ENCODE assay signal across 8 mouse cellular contexts in the genomic region with DNA sequence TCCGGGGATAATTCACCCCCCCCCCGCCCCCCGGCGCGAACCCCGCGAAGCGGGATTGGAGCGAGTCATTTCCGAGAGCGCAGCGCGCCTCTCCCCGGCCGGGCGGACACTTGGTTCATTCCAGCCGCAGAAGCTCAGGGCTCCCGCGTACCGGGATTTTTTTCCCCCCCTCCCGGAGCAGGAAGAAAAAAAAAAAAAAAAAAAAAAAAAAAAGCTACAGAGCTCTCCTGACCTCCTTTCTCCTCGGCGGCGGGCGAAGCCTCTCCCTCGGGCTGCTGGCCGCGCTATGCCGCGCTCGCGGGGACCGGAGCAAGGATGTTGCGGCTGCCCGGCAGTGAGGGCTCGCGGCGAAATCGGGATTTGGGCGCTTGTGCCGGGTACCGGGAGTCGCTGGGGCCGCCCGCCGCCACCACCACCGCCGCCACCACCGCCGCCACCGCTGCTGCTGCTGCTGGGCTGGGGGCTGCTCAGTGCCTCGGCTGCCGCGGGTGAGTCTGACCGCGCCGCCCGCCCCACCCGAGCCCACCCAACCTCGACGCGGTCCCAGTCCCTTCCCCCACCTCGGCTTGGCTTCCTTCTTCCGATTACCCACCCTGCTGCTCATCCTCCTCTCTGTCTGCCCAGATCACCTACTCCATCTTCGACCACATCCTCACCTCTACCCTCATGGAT. TPM values are rescaled to one million over a fixed set of nuclear protein-coding genes. Genes with fewer than 3 reads are reported as not detected.
DNase-seq lines count a peak whose midpoint lies in the region; ATAC-seq and TF ChIP-seq lines count a peak whose summit lies in the region.

Gene Csmd2 (plus strand): TSS at position 74 of the 672 bp plus-strand sequence.

- 1% methylated on average over 48 of the region's 65 CpGs for WGBS in embryonic facial prominence, embryonic 15.5 days
- under 1% methylated on average over 55 of the region's 65 CpGs for WGBS in midbrain, embryonic 16.5 days

- intact Hi-C loops in gastrocnemius, adult 2 months (cut with DNase I): no loop called here
- intact Hi-C loops in gastrocnemius, postnatal 14 days (cut with DNase I; ENCODE audit: low total_unique reads): no loop called here

- ATAC-seq in embryonic facial prominence, embryonic 15.5 days (ENCODE audit: insufficient number of reproducible peaks, low FRiP score, low TSS enrichment, low read depth): no peak
- peak; percentile 25; the same call in 1 of the 2 replicates for ATAC-seq in midbrain, embryonic 16.5 days
- ATAC-seq in activated CD4-positive, CD25-positive, alpha-beta regulatory T cell, adult 4 months: no peak

- H3K9me3 ChIP-seq in embryonic facial prominence, embryonic 15.5 days (replicated peaks): no peaks in the 10 kb centered on the region
- no peaks in the 10 kb centered on the region for H3K9me3 ChIP-seq in midbrain, embryonic 16.5 days (replicated peaks; ENCODE audit: control insufficient read depth, low read length, poor library complexity, severe bottlenecking)

- peak within 1 kb of the TSS; percentile 38 for H3K4me3 ChIP-seq in gastrocnemius, adult 2 months
- H3K4me3 ChIP-seq in embryonic facial prominence, embryonic 15.5 days (replicated peaks): peak within 1 kb of the TSS; percentile 37
- peak within 1 kb of the TSS; percentile 77 for H3K4me3 ChIP-seq in midbrain, embryonic 16.5 days (ENCODE audit: low read depth, low read length)

- peaks cover 71% of the 10 kb centered on the region for H3K27me3 ChIP-seq in embryonic facial prominence, embryonic 15.5 days
- H3K27me3 ChIP-seq in midbrain, embryonic 16.5 days (ENCODE audit: control insufficient read depth, insufficient read depth, low read depth, low read length): no peaks in the 10 kb centered on the region; the same call in 1 of the 2 replicates

- H3K4me1 ChIP-seq in embryonic facial prominence, embryonic 15.5 days: peaks cover 14% of the 10 kb centered on the region
- peaks cover 34% of the 10 kb centered on the region for H3K4me1 ChIP-seq in midbrain, embryonic 16.5 days (ENCODE audit: control insufficient read depth, insufficient read depth, low read length)

- H3K4me2 ChIP-seq in embryonic facial prominence, embryonic 15.5 days (replicated peaks): peak within 1 kb of the TSS; percentile 63
- peak within 1 kb of the TSS; percentile 89 for H3K4me2 ChIP-seq in midbrain, embryonic 16.5 days (ENCODE audit: low read length)

- no peak for TF ChIP-seq CTCF in gastrocnemius, adult 2 months (IDR thresholded peaks at IDR 0.05)

- H3K36me3 ChIP-seq in embryonic facial prominence, embryonic 15.5 days: no peaks in the 10 kb centered on the region
- no peaks in the 10 kb centered on the region for H3K36me3 ChIP-seq in midbrain, embryonic 16.5 days (ENCODE audit: control insufficient read depth, insufficient read depth, low read length)

- no peak for DNase-seq in gastrocnemius, adult 2 months
- DNase-seq in gastrocnemius, postnatal 14 days: no peak
- DNase-seq in adrenal gland, postnatal 25 days: peak; percentile 29
- DNase-seq in layer of hippocampus, adult 9-11 months: peak; percentile 63
- no peak for DNase-seq in urinary bladder, adult 2 months (ENCODE audit: low spot score)

- H3K9ac ChIP-seq in embryonic facial prominence, embryonic 15.5 days: no peak within 1 kb of the TSS
- H3K9ac ChIP-seq in midbrain, embryonic 16.5 days (ENCODE audit: low read depth, low read length): peak within 1 kb of the TSS; percentile 97

- no peak within 1 kb of the TSS for H3K27ac ChIP-seq in gastrocnemius, adult 2 months
- H3K27ac ChIP-seq in embryonic facial prominence, embryonic 15.5 days (replicated peaks): no peak within 1 kb of the TSS
- H3K27ac ChIP-seq in midbrain, embryonic 16.5 days (ENCODE audit: low read length): peak within 1 kb of the TSS; percentile 91

RNA-seq across cellular contexts. Expression of gene Csmd2, which starts in this region (rescaled TPM):
- total RNA-seq in gastrocnemius, adult 2 months (2021): not detected
- under 1 TPM; 0.08 to 0.18 TPM for total RNA-seq in gastrocnemius, postnatal 14 days (2021)
- total RNA-seq in adrenal gland, postnatal 25 days (2021): 1.00 and 2.2 TPM in 2 replicates
- polyA plus RNA-seq in embryonic facial prominence, embryonic 15.5 days (2015; fragmentation: Nextera tagmentation; extraction: Ambion mirVana): 0.07 and 0.19 TPM in 2 replicates
- polyA plus RNA-seq in midbrain, embryonic 16.5 days (2015; fragmentation: Nextera tagmentation; extraction: Ambion mirVana): 13.7 TPM in 2 replicates
- polyA plus RNA-seq in activated CD4-positive, CD25-positive, alpha-beta regulatory T cell, adult 4 months (2017; shearing (Covaris generic)): under 1 TPM in 1 of 2 experiments, not detected in 1; 0.12 TPM
- not detected in 2 replicates for polyA plus RNA-seq in urinary bladder, adult 2 months (2012; rRNA removed)

Comparison
In these comparisons a context has a peak if more than half of its experiments do, and no peak if none do; other contexts are left out.
1. RNA of gene Csmd2 (polyA plus RNA-seq): 13.7 TPM in midbrain, embryonic 16.5 days; 0.07 to 0.19 TPM in embryonic facial prominence, embryonic 15.5 days, 0.12 TPM in activated CD4-positive, CD25-positive, alpha-beta regulatory T cell, adult 4 months and not detected in urinary bladder, adult 2 months; every median in the first group is over 10 times any median in the second.
2. DNase-seq: peak in adrenal gland, postnatal 25 days (single experiment) and layer of hippocampus, adult 9-11 months (single experiment); none in gastrocnemius, adult 2 months (single experiment), gastrocnemius, postnatal 14 days (single experiment) and urinary bladder, adult 2 months (single experiment).
3. Peak in every context shown above with its lines, with median percentiles within 50 percentile points of each other: H3K4me3 ChIP-seq.